Mouse (Mus musculus): ENCODE results near the gene Orc3.
A peak's percentile ranks its signal among the peaks of the same experiment; 100 is the strongest.
"Not testable (repeated sequence)": the region's sequence is repeated elsewhere in the genome, so short reads cannot be mapped to it uniquely, and the experiment has no call there.

Orc3 gene

GRCm38 (mm10) chr4:34582476-34582875, 32.3 kb downstream of the Orc3 start:
- DNase-seq (ENCODE audit: low spot score in 2 of 2) = no peak

- peak; percentile 30 to 57 for DNase-seq (ENCODE audit: low spot score in 2 of 2)
Measured at GRCm38 (mm10) chr4:34581990-34582389, 32.8 kb downstream of the Orc3 start.

GRCm38 (mm10) chr4:34581489-34581888, 33.3 kb downstream of the Orc3 start:
- not testable (repeated sequence) for DNase-seq (ENCODE audit: low spot score in 2 of 2)

GRCm38 (mm10) chr4:34579215-34579614, 35.5 kb downstream of the Orc3 start:
- DNase-seq (ENCODE audit: low spot score in 2 of 2) = no peak

GRCm38 (mm10) chr4:34577028-34577427, 37.7 kb downstream of the Orc3 start:
- DNase-seq (ENCODE audit: low spot score in 2 of 2) = no peak

GRCm38 (mm10) chr4:34572876-34573275, 41.9 kb downstream of the Orc3 start:
- peak in 1 of 2 experiments; percentile 51 for DNase-seq (ENCODE audit: low spot score in 2 of 2)

GRCm38 (mm10) chr4:34566226-34566625, 48.5 kb downstream of the Orc3 start:
- DNase-seq (ENCODE audit: low spot score in 2 of 2) = no peak

GRCm38 (mm10) chr4:34560971-34561370, 53.8 kb downstream of the Orc3 start:
- no peak for DNase-seq (ENCODE audit: low spot score in 2 of 2)

GRCm38 (mm10) chr4:34556183-34556582, 58.6 kb downstream of the Orc3 start:
- DNase-seq (ENCODE audit: low spot score in 2 of 2) = no peak

- no peak for DNase-seq (ENCODE audit: low spot score in 2 of 2)
Measured at GRCm38 (mm10) chr4:34555604-34556003, 59.1 kb downstream of the Orc3 start.

GRCm38 (mm10) chr4:34554596-34554995, 60.1 kb downstream of the Orc3 start:
- no peak for DNase-seq (ENCODE audit: low spot score in 2 of 2)

- no peak for DNase-seq (ENCODE audit: low spot score in 2 of 2)
Measured at GRCm38 (mm10) chr4:34551966-34552365, 62.8 kb downstream of the Orc3 start.

GRCm38 (mm10) chr4:34551098-34551809, 63.5 kb downstream of the Orc3 start:
- peak; percentile 19 to 26 for DNase-seq (ENCODE audit: low spot score in 2 of 2)

- no peak for DNase-seq (ENCODE audit: low spot score in 2 of 2)
Measured at GRCm38 (mm10) chr4:34550748-34551097, 64.0 kb downstream of the Orc3 start, which contains the start of gene Akirin2. Gene Akirin2, plus strand, starts transcription at chr4:34550937.

- peak; percentile 98 for DNase-seq (ENCODE audit: low spot score in 2 of 2)
Measured at GRCm38 (mm10) chr4:34549981-34550747, 64.6 kb downstream of the Orc3 start.

GRCm38 (mm10) chr4:34529941-34530340, 84.8 kb downstream of the Orc3 start:
- no peak for DNase-seq (ENCODE audit: low spot score in 2 of 2)

GRCm38 (mm10) chr4:34529379-34529778, 85.4 kb downstream of the Orc3 start:
- DNase-seq (ENCODE audit: low spot score in 2 of 2) = no peak

GRCm38 (mm10) chr4:34528430-34529100, 86.2 kb downstream of the Orc3 start:
- no peak for DNase-seq (ENCODE audit: low spot score in 2 of 2)

GRCm38 (mm10) chr4:34526771-34527170, 88.0 kb downstream of the Orc3 start:
- no peak for DNase-seq (ENCODE audit: low spot score in 2 of 2)

- peak in 1 of 2 experiments; percentile 13 for DNase-seq (ENCODE audit: low spot score in 2 of 2)
Measured at GRCm38 (mm10) chr4:34523586-34523985, 91.2 kb downstream of the Orc3 start.

- DNase-seq (ENCODE audit: low spot score in 2 of 2) = peak; percentile 44 to 76
Measured at GRCm38 (mm10) chr4:34522846-34523245, 91.9 kb downstream of the Orc3 start.
